Mouse (Mus musculus) stomach, embryonic 16.5 days (tissue): Measurements from ENCODE around the gene Zfp87. TPM values are rescaled to one million over a fixed set of nuclear protein-coding genes. Genes with fewer than 3 reads are reported as not detected.

Source experiments
- ATAC-seq: fragments of 200-750 bp; cut with Nextera tagmentation; 2 replicates; pipeline ENCODE4 v1.8.0; 2017; ENCODE audit warnings: moderate number of reproducible peaks, moderate TSS enrichment; ENCODE audit not compliant: insufficient read depth, low FRiP score
- H3K27ac ChIP-seq: fragments of 300-500 bp; sonication (generic); 2 replicates; pipeline ENCODE4 v1.5.1; 2014; ENCODE audit warnings: low read length
- H3K27me3 ChIP-seq: fragments of 300-500 bp; sonication (generic); 2 replicates; pipeline ENCODE4 v1.6.1; 2014; ENCODE audit warnings: low read length, control low read depth, mixed read lengths; ENCODE audit not compliant: control insufficient read depth, insufficient read depth
- H3K36me3 ChIP-seq: fragments of 300-500 bp; sonication (generic); 2 replicates; pipeline ENCODE4 v1.6.1; 2014; ENCODE audit warnings: low read length; ENCODE audit not compliant: control insufficient read depth, insufficient read depth
- H3K4me1 ChIP-seq: fragments of 300-500 bp; sonication (generic); 2 replicates; pipeline ENCODE4 v1.6.1; 2014; ENCODE audit warnings: low read length, control low read depth, mixed read lengths; ENCODE audit not compliant: control insufficient read depth, insufficient read depth
- H3K4me2 ChIP-seq: fragments of 300-500 bp; sonication (generic); 2 replicates; pipeline ENCODE4 v1.6.1; 2014; ENCODE audit warnings: low read depth, low read length, mixed read lengths
- H3K4me3 ChIP-seq: fragments of 300-500 bp; sonication (generic); replicated peaks from 2 replicates; pipeline ENCODE4 v1.5.1; 2014; ENCODE audit warnings: mild to moderate bottlenecking, low read length
- H3K9ac ChIP-seq: fragments of 300-500 bp; sonication (generic); 2 replicates; pipeline ENCODE4 v1.6.1; 2014; ENCODE audit warnings: low read length
- H3K9me3 ChIP-seq: fragments of 300-500 bp; sonication (generic); replicated peaks from 2 replicates; pipeline ENCODE4 v1.6.1; 2016; ENCODE audit warnings: low read length, control low read depth; ENCODE audit not compliant: control insufficient read depth
- WGBS: fragments of 180-500 bp; shearing (Covaris S2); extraction: QIAGEN DNeasy Blood & Tissue Kit; methylation state at CpG from one replicate; pipeline ENCODE4 v1.1.7; 2014; 5-methylcytosine and 5-hydroxymethylcytosine counted together
- polyA plus RNA-seq: library from polyadenylated mRNA; unstranded; fragments of >200 nt; fragmentation: Nextera tagmentation; extraction: Ambion mirVana; gene quantifications from 2 replicates; pipeline ENCODE4 v1.2.1, GENCODE M21; 2015

Zfp87 gene
- polyA plus RNA-seq, 1 experiment from 2014 or later, result 21.3 TPM

- Histone ChIP-seq H3K27ac (no peak overlapping the region), H3K4me1 (peaks cover 8% of the 10 kb centered on the region; the same call in 1 of the 2 replicates), H3K9ac (no peak overlapping the region), H3K4me2 (no peak overlapping the region), H3K9me3 (peaks cover 14% of the 10 kb centered on the region), H3K27me3 (no peaks in the 10 kb centered on the region), H3K4me3 (no peak overlapping the region), H3K36me3 (peaks cover 45% of the 10 kb centered on the region)
- ATAC-seq, result no peak
- WGBS, result 96% methylated on average over 1 of the region's 1 CpGs
Observed at GRCm38 (mm10) chr13:67495631-67496030, 30.3 kb downstream of the Zfp87 start.

GRCm38 (mm10) chr13:67484424-67484811 lies 41.6 kb downstream of the Zfp87 start:
- Histone ChIP-seq H3K9me3 (no peaks in the 10 kb centered on the region), H3K4me1 (peaks cover 4% of the 10 kb centered on the region), H3K4me2 (peak overlapping the region; percentile 60), H3K27ac (no peak overlapping the region), H3K27me3 (no peaks in the 10 kb centered on the region), H3K9ac (peak overlapping the region; percentile 56), H3K36me3 (peaks cover 8% of the 10 kb centered on the region), H3K4me3 (peak overlapping the region; percentile 63)
- 34% methylated on average over 8 of the region's 8 CpGs for WGBS
- peak; percentile 18; the same call in 1 of the 2 replicates for ATAC-seq

GRCm38 (mm10) chr13:67483625-67484423 lies 42.2 kb downstream of the Zfp87 start, which contains the start of gene Zfp874b:
Gene Zfp874b, minus strand, starts transcription at chr13:67484258.
- H3K4me1 ChIP-seq, result peaks cover 4% of the 10 kb centered on the region
- no peaks in the 10 kb centered on the region for H3K27me3 ChIP-seq
- H3K36me3 ChIP-seq, result peaks cover 3% of the 10 kb centered on the region; the same call in 1 of the 2 replicates
- peak within 1 kb of the TSS; percentile 78 for H3K9ac ChIP-seq
- 3% methylated on average over 20 of the region's 20 CpGs for WGBS
- peak within 1 kb of the TSS; percentile 60 for H3K4me2 ChIP-seq
- ATAC-seq, result peak; percentile 92
- H3K27ac ChIP-seq, result peak within 1 kb of the TSS; percentile 16; the same call in 1 of the 2 replicates
- peak within 1 kb of the TSS; percentile 63 for H3K4me3 ChIP-seq
- H3K9me3 ChIP-seq, result no peaks in the 10 kb centered on the region

- no peaks in the 10 kb centered on the region for H3K36me3 ChIP-seq
- H3K4me1 ChIP-seq, result peaks cover 4% of the 10 kb centered on the region
- ATAC-seq, result no peak
- no peaks in the 10 kb centered on the region for H3K27me3 ChIP-seq
- 52% methylated on average over 4 of the region's 4 CpGs for WGBS
- H3K4me3 ChIP-seq, result no peak overlapping the region
- H3K27ac ChIP-seq, result no peak overlapping the region
- no peak overlapping the region for H3K4me2 ChIP-seq
- H3K9me3 ChIP-seq, result no peaks in the 10 kb centered on the region
- no peak overlapping the region for H3K9ac ChIP-seq
Observed at GRCm38 (mm10) chr13:67481528-67481927, 44.4 kb downstream of the Zfp87 start.

GRCm38 (mm10) chr13:67469274-67469673 lies 56.7 kb downstream of the Zfp87 start:
- Histone ChIP-seq H3K27ac (no peak overlapping the region), H3K4me3 (no peak overlapping the region), H3K9me3 (peaks cover 6% of the 10 kb centered on the region; the same call in 1 of the 2 replicates), H3K4me1 (no peaks in the 10 kb centered on the region), H3K9ac (no peak overlapping the region), H3K27me3 (no peaks in the 10 kb centered on the region), H3K4me2 (no peak overlapping the region), H3K36me3 (peaks cover 24% of the 10 kb centered on the region)
- 87% methylated on average over 3 of the region's 3 CpGs for WGBS
- ATAC-seq, result no peak

Other genes with a start within 250 kb of the Zfp87 start
- 1.4 and 1.6 TPM in 2 replicates for gene Zfp458, start 247.7 kb downstream of the Zfp87 start, polyA plus RNA-seq
- gene Zfp457, start 219.7 kb downstream of the Zfp87 start, polyA plus RNA-seq, result 0.42 and 0.85 TPM in 2 replicates
- 2.6 and 3.1 TPM in 2 replicates for gene Zfp595, start 193.6 kb downstream of the Zfp87 start, polyA plus RNA-seq
- gene Gm28044, start 165.6 kb downstream of the Zfp87 start, polyA plus RNA-seq, result 0.28 TPM in 1 of 2 replicates, not detected in the other
- 1.4 and 1.5 TPM in 2 replicates for gene Zfp953, start 165.6 kb downstream of the Zfp87 start, polyA plus RNA-seq
- gene Gm28041, start 150.4 kb downstream of the Zfp87 start, polyA plus RNA-seq, result 0.36 and 0.50 TPM in 2 replicates
- 1.7 and 2.5 TPM in 2 replicates for gene Zfp456, start 150.4 kb downstream of the Zfp87 start, polyA plus RNA-seq
- 6.7 TPM in 2 replicates for gene Zfp429, start 126.4 kb downstream of the Zfp87 start, polyA plus RNA-seq
- 0.75 and 1.2 TPM in 2 replicates for gene Zfp459, start 104.8 kb downstream of the Zfp87 start, polyA plus RNA-seq
- 8.9 and 9.8 TPM in 2 replicates for gene Zfp874a, start 74.6 kb downstream of the Zfp87 start, polyA plus RNA-seq
- gene Zfp874b, start 41.9 kb downstream of the Zfp87 start, polyA plus RNA-seq, result 2.8 and 2.9 TPM in 2 replicates
- 12.8 and 14.2 TPM in 2 replicates for gene Zfp58, start 25.6 kb downstream of the Zfp87 start, polyA plus RNA-seq
- not detected in 2 replicates for gene Gm26965, start within 50 bp of the Zfp87 start, polyA plus RNA-seq
- 11.2 and 12.4 TPM in 2 replicates for gene Zfp748, start 27.7 kb upstream of the Zfp87 start, polyA plus RNA-seq
- gene Zfp729b, start 83.5 kb upstream of the Zfp87 start, polyA plus RNA-seq, result 3.7 and 3.8 TPM in 2 replicates
- not detected in 2 replicates for gene Gm49345, start 111.6 kb upstream of the Zfp87 start, polyA plus RNA-seq
- gene Zfp729a, start 111.6 kb upstream of the Zfp87 start, polyA plus RNA-seq, result 2.4 and 2.5 TPM in 2 replicates
- 10.9 and 11.1 TPM in 2 replicates for gene Zfp738, start 160.9 kb upstream of the Zfp87 start, polyA plus RNA-seq
- 6.4 and 7.1 TPM in 2 replicates for gene Zfp65, start 203.0 kb upstream of the Zfp87 start, polyA plus RNA-seq
- 3.6 and 4.4 TPM in 2 replicates for gene Zfp85, start 229.1 kb upstream of the Zfp87 start, polyA plus RNA-seq